Mouse (Mus musculus): ENCODE measurements around the gene Dab1. TPM values are rescaled to one million over a fixed set of nuclear protein-coding genes. Genes with fewer than 3 reads are reported as not detected.
A peak's percentile ranks its signal among the peaks of the same experiment; 100 is the strongest.

Dab1 gene
- polyA plus RNA-seq, 1 experiment from 2014 or later = 77.5 TPM

DNA sequence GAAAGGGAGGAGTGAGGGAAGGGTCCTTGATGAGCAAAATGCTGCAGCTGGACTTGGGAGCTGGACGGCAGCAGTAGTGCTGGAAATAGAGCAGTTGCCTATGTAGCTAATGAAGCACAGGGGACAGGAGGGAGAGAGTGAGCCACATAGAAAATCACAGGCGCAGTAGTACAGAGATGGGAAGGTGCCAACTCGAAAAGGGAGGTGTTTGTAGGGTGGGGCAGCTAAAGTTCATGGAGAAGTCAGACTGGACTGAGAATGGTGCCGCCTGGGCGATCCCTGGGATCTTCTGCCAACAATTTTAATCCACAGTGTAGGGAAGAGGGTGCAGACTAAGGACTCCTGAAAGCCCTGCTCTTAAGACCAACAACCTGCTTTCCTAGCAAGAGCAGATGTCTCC, 1055.5 kb downstream of the Dab1 start:
- Histone ChIP-seq H3K9me3 (ENCODE audit: control insufficient read depth, low read length) (no peaks in the 10 kb centered on the region), H3K27ac (ENCODE audit: low read depth, low read length) (no peak overlapping the region), H3K4me1 (ENCODE audit: control insufficient read depth, insufficient read depth, low read depth, low read length) (no peaks in the 10 kb centered on the region), H3K27me3 (replicated peaks; ENCODE audit: control insufficient read depth, insufficient read depth, low read length) (no peaks in the 10 kb centered on the region), H3K9ac (ENCODE audit: low read depth, low read length) (no peak overlapping the region), H3K36me3 (ENCODE audit: control insufficient read depth, insufficient read depth, low read length) (no peaks in the 10 kb centered on the region), H3K4me3 (ENCODE audit: low read length) (no peak overlapping the region), H3K4me2 (ENCODE audit: low read length) (no peak overlapping the region)
- no peak for ATAC-seq
- 92% methylated on average over 5 of the region's 5 CpGs for WGBS

DNA sequence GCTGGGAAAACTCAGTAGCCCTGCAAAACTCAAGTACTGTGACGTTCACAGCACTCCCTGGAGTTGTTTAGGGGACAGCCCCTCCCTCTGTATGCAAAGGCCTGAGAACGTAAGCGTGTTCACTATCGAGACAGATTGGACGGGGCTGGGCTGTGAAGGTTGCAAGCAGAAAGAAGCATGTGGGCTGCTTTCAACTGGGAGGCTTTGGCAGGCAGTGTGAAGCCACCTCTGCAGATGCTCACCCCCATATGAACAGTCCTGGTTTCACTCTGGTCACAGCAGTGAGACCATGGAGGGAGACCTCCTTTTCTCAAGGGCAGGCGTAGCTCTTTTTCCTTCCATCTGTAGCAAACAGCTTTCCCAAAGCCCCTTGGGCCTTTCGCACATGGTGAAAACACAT, 1059.1 kb downstream of the Dab1 start:
- 63% methylated on average over 7 of the region's 7 CpGs for WGBS
- 0 out of 2 replicates have a peak, but pooled peaks have one; percentile 14 for ATAC-seq
- no peak overlapping the region for H3K27ac ChIP-seq (ENCODE audit: low read depth, low read length)

DNA sequence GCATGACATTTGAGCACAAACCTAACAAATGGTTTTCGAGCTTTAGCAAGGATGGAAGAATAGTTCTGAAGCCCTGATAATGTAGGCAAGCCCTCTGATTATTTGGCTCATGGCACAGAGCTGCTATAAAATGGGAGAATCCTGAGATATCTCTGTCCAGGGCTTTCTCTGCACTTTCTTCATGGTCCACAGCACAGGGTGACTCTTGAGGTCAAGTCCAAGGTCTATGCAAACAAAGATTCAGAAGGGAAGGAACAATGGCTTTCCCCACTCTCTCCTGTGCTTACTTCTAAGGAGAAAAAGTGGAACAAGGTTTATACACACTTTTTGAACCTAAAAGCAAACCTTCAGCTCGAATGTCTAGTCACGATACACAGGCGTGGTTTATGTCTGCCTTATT, 1061.3 kb downstream of the Dab1 start:
- no peak for ATAC-seq
- WGBS = 90% methylated on average over 4 of the region's 4 CpGs
- H3K9me3 ChIP-seq (ENCODE audit: control insufficient read depth, low read length) = no peaks in the 10 kb centered on the region

More for the DNA sequence above, 1059.1 kb downstream of the Dab1 start:
- no peaks in the 10 kb centered on the region for H3K27me3 ChIP-seq (replicated peaks; ENCODE audit: control insufficient read depth, insufficient read depth, low read length)
- H3K4me1 ChIP-seq (ENCODE audit: control insufficient read depth, insufficient read depth, low read depth, low read length) = no peaks in the 10 kb centered on the region
- no peaks in the 10 kb centered on the region for H3K36me3 ChIP-seq (ENCODE audit: control insufficient read depth, insufficient read depth, low read length)
- H3K9me3 ChIP-seq (ENCODE audit: control insufficient read depth, low read length) = no peaks in the 10 kb centered on the region
- no peak overlapping the region for H3K4me2 ChIP-seq (ENCODE audit: low read length)
- H3K4me3 ChIP-seq (ENCODE audit: low read length) = no peak overlapping the region
- no peak overlapping the region for H3K9ac ChIP-seq (ENCODE audit: low read depth, low read length)

DNA sequence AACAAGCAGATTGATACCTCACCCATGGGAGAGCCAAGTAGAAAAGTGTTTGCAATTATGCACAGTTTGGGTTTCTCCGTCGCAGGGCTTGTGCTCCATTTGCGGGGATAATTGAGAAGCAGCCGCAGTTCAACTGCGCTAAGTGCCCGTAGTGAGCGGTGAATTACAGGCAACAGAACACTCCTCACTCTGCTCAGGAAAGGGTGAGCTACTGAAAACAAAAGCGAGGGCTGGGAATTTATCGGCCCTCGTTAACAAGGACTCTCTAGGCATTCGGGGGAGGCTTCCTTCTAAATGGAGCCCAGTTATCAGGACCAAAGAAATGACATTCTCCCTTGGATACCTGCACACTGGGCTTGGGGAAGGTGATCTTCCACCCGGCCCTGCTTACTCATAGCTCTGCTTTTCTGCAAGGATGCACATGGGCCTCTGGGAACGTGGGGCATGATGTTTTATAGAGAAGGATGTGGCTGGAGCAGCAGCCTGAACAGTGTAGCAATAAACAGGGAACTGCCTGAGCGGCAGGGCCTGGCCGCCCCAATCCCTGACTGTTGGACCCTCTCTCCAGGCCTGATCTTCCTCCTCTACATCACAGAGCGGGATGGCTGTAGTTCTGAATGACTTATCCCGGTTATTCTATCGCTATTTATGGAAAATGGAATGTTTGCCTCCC, 1067.1 kb downstream of the Dab1 start:
- no peak overlapping the region for H3K4me2 ChIP-seq (ENCODE audit: low read length)
- H3K4me3 ChIP-seq (ENCODE audit: low read length) = no peak overlapping the region
- H3K4me1 ChIP-seq (ENCODE audit: control insufficient read depth, insufficient read depth, low read depth, low read length) = peaks cover 3% of the 10 kb centered on the region; the same call in 1 of the 2 replicates
- no peaks in the 10 kb centered on the region for H3K27me3 ChIP-seq (replicated peaks; ENCODE audit: control insufficient read depth, insufficient read depth, low read length)
- no peaks in the 10 kb centered on the region for H3K36me3 ChIP-seq (ENCODE audit: control insufficient read depth, insufficient read depth, low read length)
- H3K27ac ChIP-seq (ENCODE audit: low read depth, low read length) = no peak overlapping the region
- 53% methylated on average over 18 of the region's 18 CpGs for WGBS
- no peak overlapping the region for H3K9ac ChIP-seq (ENCODE audit: low read depth, low read length)
- ATAC-seq = no peak
- no peaks in the 10 kb centered on the region for H3K9me3 ChIP-seq (ENCODE audit: control insufficient read depth, low read length)

More for the DNA sequence above, 1061.3 kb downstream of the Dab1 start:
- H3K4me1 ChIP-seq (ENCODE audit: control insufficient read depth, insufficient read depth, low read depth, low read length) = peaks cover under 1% of the 10 kb centered on the region; the same call in 1 of the 2 replicates
- no peaks in the 10 kb centered on the region for H3K36me3 ChIP-seq (ENCODE audit: control insufficient read depth, insufficient read depth, low read length)
- no peaks in the 10 kb centered on the region for H3K27me3 ChIP-seq (replicated peaks; ENCODE audit: control insufficient read depth, insufficient read depth, low read length)
- no peak overlapping the region for H3K4me2 ChIP-seq (ENCODE audit: low read length)
- H3K4me3 ChIP-seq (ENCODE audit: low read length) = no peak overlapping the region
- no peak overlapping the region for H3K27ac ChIP-seq (ENCODE audit: low read depth, low read length)
- H3K9ac ChIP-seq (ENCODE audit: low read depth, low read length) = no peak overlapping the region

DNA sequence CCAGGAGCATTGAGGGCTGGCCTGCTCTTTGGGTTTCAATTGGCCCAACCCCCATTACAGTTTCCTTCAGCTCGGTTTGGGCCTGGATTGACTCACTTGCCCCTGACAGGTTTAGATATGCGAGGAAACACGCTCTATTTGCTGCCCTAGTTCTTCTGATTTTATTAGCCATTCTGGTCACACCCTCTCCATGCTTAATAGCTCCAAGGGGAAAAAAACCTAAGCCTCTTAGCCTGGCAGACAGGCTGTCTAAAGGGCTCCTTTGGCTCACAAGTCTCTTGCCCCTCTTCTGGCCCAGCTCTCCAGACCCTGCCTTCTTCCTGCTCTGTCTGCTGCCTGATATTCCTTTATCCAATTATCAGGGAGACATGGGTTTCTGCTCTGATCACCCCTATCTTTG, 1069.9 kb downstream of the Dab1 start:
- no peak overlapping the region for H3K27ac ChIP-seq (ENCODE audit: low read depth, low read length)
- H3K9ac ChIP-seq (ENCODE audit: low read depth, low read length) = no peak overlapping the region
- H3K9me3 ChIP-seq (ENCODE audit: control insufficient read depth, low read length) = no peaks in the 10 kb centered on the region
- no peak overlapping the region for H3K4me3 ChIP-seq (ENCODE audit: low read length)
- no peaks in the 10 kb centered on the region for H3K36me3 ChIP-seq (ENCODE audit: control insufficient read depth, insufficient read depth, low read length)
- no peak overlapping the region for H3K4me2 ChIP-seq (ENCODE audit: low read length)
- peaks cover 3% of the 10 kb centered on the region; the same call in 1 of the 2 replicates for H3K4me1 ChIP-seq (ENCODE audit: control insufficient read depth, insufficient read depth, low read depth, low read length)
- H3K27me3 ChIP-seq (replicated peaks; ENCODE audit: control insufficient read depth, insufficient read depth, low read length) = no peaks in the 10 kb centered on the region
- 26% methylated on average over 3 of the region's 3 CpGs for WGBS
- no peak for ATAC-seq

DNA sequence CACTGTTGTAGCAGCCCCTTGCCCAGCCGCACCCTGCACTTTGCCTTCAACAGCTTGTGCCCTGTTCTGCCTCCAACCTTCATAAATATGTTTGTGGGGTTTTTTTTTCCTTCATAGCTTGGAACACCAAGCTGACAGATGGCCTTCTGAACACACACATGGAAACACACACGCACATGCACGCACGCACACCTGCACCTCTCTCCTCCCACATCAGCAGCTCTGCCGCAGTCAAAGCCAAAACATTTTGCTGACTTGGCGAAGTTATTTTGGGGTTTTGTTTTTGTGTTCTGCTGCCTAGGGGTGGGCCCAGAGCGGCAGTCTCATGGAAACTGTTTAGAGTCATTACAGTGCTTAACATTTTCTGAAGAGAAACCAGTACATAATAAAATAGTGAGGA, 1071.9 kb downstream of the Dab1 start:
- no peak for ATAC-seq
- Histone ChIP-seq H3K4me2 (ENCODE audit: low read length) (no peak overlapping the region), H3K27me3 (replicated peaks; ENCODE audit: control insufficient read depth, insufficient read depth, low read length) (no peaks in the 10 kb centered on the region), H3K9ac (ENCODE audit: low read depth, low read length) (no peak overlapping the region), H3K4me1 (ENCODE audit: control insufficient read depth, insufficient read depth, low read depth, low read length) (no peaks in the 10 kb centered on the region; the same call in 1 of the 2 replicates), H3K36me3 (ENCODE audit: control insufficient read depth, insufficient read depth, low read length) (no peaks in the 10 kb centered on the region), H3K9me3 (ENCODE audit: control insufficient read depth, low read length) (no peaks in the 10 kb centered on the region), H3K27ac (ENCODE audit: low read depth, low read length) (no peak overlapping the region), H3K4me3 (ENCODE audit: low read length) (no peak overlapping the region)
- 68% methylated on average over 7 of the region's 7 CpGs for WGBS

DNA sequence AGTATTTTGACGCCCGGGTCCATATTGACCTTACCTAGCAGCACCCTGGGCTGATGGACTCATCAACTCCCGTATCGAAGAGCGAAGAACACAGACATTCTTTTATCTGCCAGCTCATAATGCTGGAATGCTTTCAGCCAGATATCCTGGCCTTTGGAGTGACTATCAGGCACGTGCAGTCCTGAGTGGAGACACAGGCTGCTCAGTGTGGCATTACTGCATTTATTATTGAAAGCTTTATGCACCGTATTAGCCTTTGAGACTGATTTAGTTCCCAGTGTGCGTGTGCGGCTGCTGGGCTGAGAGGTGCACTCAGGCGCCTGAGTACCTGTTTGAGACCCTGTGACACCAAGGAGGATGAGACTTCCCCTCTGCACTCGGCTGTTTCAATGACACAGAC, 1075.0 kb downstream of the Dab1 start:
- Histone ChIP-seq H3K9me3 (ENCODE audit: control insufficient read depth, low read length) (no peaks in the 10 kb centered on the region), H3K27ac (ENCODE audit: low read depth, low read length) (no peak overlapping the region), H3K36me3 (ENCODE audit: control insufficient read depth, insufficient read depth, low read length) (no peaks in the 10 kb centered on the region), H3K9ac (ENCODE audit: low read depth, low read length) (no peak overlapping the region), H3K4me3 (ENCODE audit: low read length) (no peak overlapping the region), H3K27me3 (replicated peaks; ENCODE audit: control insufficient read depth, insufficient read depth, low read length) (no peaks in the 10 kb centered on the region), H3K4me1 (ENCODE audit: control insufficient read depth, insufficient read depth, low read depth, low read length) (no peaks in the 10 kb centered on the region), H3K4me2 (ENCODE audit: low read length) (no peak overlapping the region)
- WGBS = 72% methylated on average over 11 of the region's 11 CpGs
- no peak for ATAC-seq

DNA sequence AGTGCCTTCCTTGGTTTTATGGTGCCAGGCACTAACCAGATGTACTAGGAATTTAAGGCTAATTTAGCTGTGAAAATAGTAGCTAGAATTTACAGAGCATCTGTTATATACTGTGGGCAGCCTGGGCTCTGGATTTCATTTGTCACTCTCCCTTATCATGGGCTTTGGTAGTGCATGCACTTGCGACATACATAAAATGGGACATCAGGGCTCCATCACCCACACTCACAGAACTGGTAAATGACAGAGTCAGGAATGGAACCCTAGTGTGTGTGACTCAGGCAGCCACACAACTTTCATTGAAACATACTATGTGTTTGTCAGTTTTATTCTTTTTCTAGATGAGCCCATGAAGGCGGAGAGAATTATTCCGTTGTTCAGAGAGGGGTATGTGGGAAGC, 1077.4 kb downstream of the Dab1 start:
- H3K36me3 ChIP-seq (ENCODE audit: control insufficient read depth, insufficient read depth, low read length) = no peaks in the 10 kb centered on the region
- H3K27me3 ChIP-seq (replicated peaks; ENCODE audit: control insufficient read depth, insufficient read depth, low read length) = no peaks in the 10 kb centered on the region
- no peak overlapping the region for H3K9ac ChIP-seq (ENCODE audit: low read depth, low read length)
- no peak overlapping the region for H3K27ac ChIP-seq (ENCODE audit: low read depth, low read length)
- 94% methylated on average over 3 of the region's 3 CpGs for WGBS
- ATAC-seq = no peak
- H3K4me1 ChIP-seq (ENCODE audit: control insufficient read depth, insufficient read depth, low read depth, low read length) = no peaks in the 10 kb centered on the region
- no peak overlapping the region for H3K4me3 ChIP-seq (ENCODE audit: low read length)
- H3K4me2 ChIP-seq (ENCODE audit: low read length) = no peak overlapping the region
- H3K9me3 ChIP-seq (ENCODE audit: control insufficient read depth, low read length) = no peaks in the 10 kb centered on the region

DNA sequence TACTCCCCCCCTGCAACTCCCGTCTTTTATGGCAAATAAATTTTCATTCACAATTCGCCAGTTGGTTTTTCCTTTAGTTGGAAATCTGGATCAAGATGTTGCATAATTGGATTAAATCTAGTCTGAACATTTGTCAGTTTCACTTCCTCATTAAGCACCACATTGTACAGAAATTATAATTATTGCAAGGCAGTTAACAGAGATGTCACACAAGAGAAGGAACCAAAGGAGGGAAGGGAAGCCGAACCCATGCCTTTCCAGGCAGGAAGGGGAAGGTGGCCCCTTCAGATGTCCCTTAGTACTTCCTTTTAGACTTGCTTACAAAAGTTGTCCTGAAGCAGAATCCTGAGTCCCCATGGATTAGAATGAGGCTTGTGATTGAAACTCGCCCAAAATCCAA, 1078.5 kb downstream of the Dab1 start:
- ATAC-seq = no peak
- Histone ChIP-seq H3K9me3 (ENCODE audit: control insufficient read depth, low read length) (no peaks in the 10 kb centered on the region), H3K27ac (ENCODE audit: low read depth, low read length) (no peak overlapping the region), H3K36me3 (ENCODE audit: control insufficient read depth, insufficient read depth, low read length) (no peaks in the 10 kb centered on the region), H3K9ac (ENCODE audit: low read depth, low read length) (no peak overlapping the region), H3K4me3 (ENCODE audit: low read length) (no peak overlapping the region), H3K4me2 (ENCODE audit: low read length) (no peak overlapping the region), H3K4me1 (ENCODE audit: control insufficient read depth, insufficient read depth, low read depth, low read length) (no peaks in the 10 kb centered on the region), H3K27me3 (replicated peaks; ENCODE audit: control insufficient read depth, insufficient read depth, low read length) (no peaks in the 10 kb centered on the region)
- 76% methylated on average over 4 of the region's 4 CpGs for WGBS
